Mouse (Mus musculus): ENCODE results near the gene Insyn1.

Insyn1 gene

GRCm38 (mm10) chr9:58487851-58488801 is at the start of gene Insyn1:
Insyn1 (plus strand) TSS chr9:58488603.
- DNase-seq (ENCODE audit: low spot score in 2 of 2) = peak in 1 of 2 experiments; percentile 63

- DNase-seq (ENCODE audit: low spot score in 2 of 2) = peak; percentile 43 to 52
Observed at GRCm38 (mm10) chr9:58438921-58439396, 49.4 kb upstream of the Insyn1 start.

- DNase-seq (ENCODE audit: low spot score in 2 of 2) = peak; percentile 35 to 39
Observed at GRCm38 (mm10) chr9:58440100-58440499, 48.3 kb upstream of the Insyn1 start.

GRCm38 (mm10) chr9:58440614-58441013 is 47.8 kb upstream of the Insyn1 start:
- no peak for DNase-seq (ENCODE audit: low spot score in 2 of 2)

GRCm38 (mm10) chr9:58441351-58442104 is 46.9 kb upstream of the Insyn1 start:
- no peak for DNase-seq (ENCODE audit: low spot score in 2 of 2)

GRCm38 (mm10) chr9:58442105-58443010 is 46.0 kb upstream of the Insyn1 start:
- peak in 1 of 2 experiments; percentile 25 for DNase-seq (ENCODE audit: low spot score in 2 of 2)

GRCm38 (mm10) chr9:58443061-58443460 is 45.3 kb upstream of the Insyn1 start:
- no peak for DNase-seq (ENCODE audit: low spot score in 2 of 2)

GRCm38 (mm10) chr9:58446829-58447228 is 41.6 kb upstream of the Insyn1 start:
- DNase-seq (ENCODE audit: low spot score in 2 of 2) = no peak

GRCm38 (mm10) chr9:58447997-58448595 is 40.3 kb upstream of the Insyn1 start:
- no peak for DNase-seq (ENCODE audit: low spot score in 2 of 2)

- no peak for DNase-seq (ENCODE audit: low spot score in 2 of 2)
Observed at GRCm38 (mm10) chr9:58449526-58449925, 38.9 kb upstream of the Insyn1 start.

- no peak for DNase-seq (ENCODE audit: low spot score in 2 of 2)
Observed at GRCm38 (mm10) chr9:58453791-58454378, 34.5 kb upstream of the Insyn1 start.

GRCm38 (mm10) chr9:58454886-58455285 is 33.5 kb upstream of the Insyn1 start:
- no peak for DNase-seq (ENCODE audit: low spot score in 2 of 2)

GRCm38 (mm10) chr9:58455798-58456197 is 32.6 kb upstream of the Insyn1 start:
- peak; percentile 68 for DNase-seq (ENCODE audit: low spot score in 2 of 2)

GRCm38 (mm10) chr9:58457481-58457955 is 30.9 kb upstream of the Insyn1 start:
- DNase-seq (ENCODE audit: low spot score in 2 of 2) = peak; percentile 59 to 72

GRCm38 (mm10) chr9:58458341-58458740 is 30.1 kb upstream of the Insyn1 start:
- no peak for DNase-seq (ENCODE audit: low spot score in 2 of 2)

GRCm38 (mm10) chr9:58458856-58459553 is 29.4 kb upstream of the Insyn1 start:
- no peak for DNase-seq (ENCODE audit: low spot score in 2 of 2)

- DNase-seq (ENCODE audit: low spot score in 2 of 2) = no peak
Observed at GRCm38 (mm10) chr9:58467345-58468025, 20.9 kb upstream of the Insyn1 start.

GRCm38 (mm10) chr9:58470466-58470865 is 17.9 kb upstream of the Insyn1 start:
- no peak for DNase-seq (ENCODE audit: low spot score in 2 of 2)

- no peak for DNase-seq (ENCODE audit: low spot score in 2 of 2)
Observed at GRCm38 (mm10) chr9:58473211-58473815, 15.1 kb upstream of the Insyn1 start.
